In genomic region chr17:27451787-27452186, GRCm38 (mm10) we compare ENCODE assay signal across 11 mouse cellular contexts.
DNase-seq lines count a peak whose midpoint lies in the region; ATAC-seq and TF ChIP-seq lines count a peak whose summit lies in the region.
"Had no signal": no experiment of that assay in that cellular context is flagged by ENCODE, and none has a peak within 500 bp of the region (broad histone marks: within the 10 kb centered on the region; RNA-seq: fewer than 3 reads in every experiment).

No protein-coding gene starts in this region.

- WGBS in heart, postnatal 0 days, result 18% methylated on average over 9 of the region's 9 CpGs
- 26% methylated on average over 9 of the region's 9 CpGs for WGBS in kidney, embryonic 15.5 days

- no peaks in the 10 kb centered on the region for H3K36me3 ChIP-seq in heart, postnatal 0 days (replicated peaks; ENCODE audit: control insufficient read depth, insufficient read depth, low read length)
- H3K36me3 ChIP-seq in kidney, embryonic 15.5 days, result no peaks in the 10 kb centered on the region
- H3K36me3 ChIP-seq: heart, embryonic 12.5 days; neural tube, embryonic 13.5 days; stomach, embryonic 15.5 days had no signal

- ATAC-seq in heart, postnatal 0 days (ENCODE audit: insufficient read depth, low read depth), result no peak
- no peak for ATAC-seq in kidney, embryonic 15.5 days (replicated peaks; ENCODE audit: low FRiP score)

- H3K4me2 ChIP-seq in heart, postnatal 0 days (ENCODE audit: low read depth, low read length), result no peak overlapping the region
- no peak overlapping the region for H3K4me2 ChIP-seq in kidney, embryonic 15.5 days
- H3K4me2 ChIP-seq: heart, embryonic 12.5 days; neural tube, embryonic 13.5 days; stomach, embryonic 15.5 days had no signal

- H3K4me1 ChIP-seq in heart, postnatal 0 days (ENCODE audit: control insufficient read depth, insufficient read depth), result no peaks in the 10 kb centered on the region
- H3K4me1 ChIP-seq in kidney, embryonic 15.5 days, result no peaks in the 10 kb centered on the region
- H3K4me1 ChIP-seq: heart, embryonic 12.5 days; stomach, embryonic 15.5 days had no signal

- peaks cover 8% of the 10 kb centered on the region; the same call in 1 of the 2 replicates for H3K27me3 ChIP-seq in heart, postnatal 0 days (ENCODE audit: control insufficient read depth, insufficient read depth, low read length)
- peaks cover 9% of the 10 kb centered on the region; the same call in 1 of the 2 replicates for H3K27me3 ChIP-seq in kidney, embryonic 15.5 days
- H3K27me3 ChIP-seq: neural tube, embryonic 13.5 days; stomach, embryonic 15.5 days had no signal

- no peak for DNase-seq in heart, postnatal 0 days (ENCODE audit: low spot score)
- DNase-seq in heart, postnatal 36 days, result no peak
- DNase-seq in A20 (ENCODE audit: low read depth, low spot score), result peak; percentile 57
- peak; percentile 61 for DNase-seq in WW6 (ENCODE audit: low read depth, low spot score)
- peak; percentile 18 for DNase-seq in induced T-regulatory cell, adult 2 months (ENCODE audit: low read depth)
- no peak for DNase-seq in adrenal gland, adult (ENCODE audit: inconsistent age in 2 of 2, low spot score in 1 of 2)
- no peak for DNase-seq in kidney, adult 8-10 months

- no peaks in the 10 kb centered on the region for H3K9me3 ChIP-seq in heart, postnatal 0 days (replicated peaks; ENCODE audit: control insufficient read depth, low read length)
- no peaks in the 10 kb centered on the region for H3K9me3 ChIP-seq in kidney, embryonic 15.5 days (replicated peaks)
- H3K9me3 ChIP-seq: heart, embryonic 12.5 days; neural tube, embryonic 13.5 days; stomach, embryonic 15.5 days had no signal

- TF ChIP-seq CTCF in heart, postnatal 0 days (IDR thresholded peaks at IDR 0.05; ENCODE audit: low read depth), result peak; percentile 23; the same call in 1 of the 2 replicates

- no peak for TF ChIP-seq EP300 in heart, postnatal 0 days (IDR thresholded peaks at IDR 0.05; ENCODE audit: low read depth)

- H3K27ac ChIP-seq in heart, postnatal 0 days (ENCODE audit: low read depth), result no peak overlapping the region
- no peak overlapping the region for H3K27ac ChIP-seq in kidney, embryonic 15.5 days
- H3K27ac ChIP-seq: neural tube, embryonic 13.5 days; stomach, embryonic 15.5 days had no signal

- no peak overlapping the region for H3K9ac ChIP-seq in heart, postnatal 0 days (replicated peaks; ENCODE audit: low read depth, low read length)
- H3K9ac ChIP-seq in kidney, embryonic 15.5 days, result no peak overlapping the region
- H3K9ac ChIP-seq: heart, embryonic 12.5 days; neural tube, embryonic 13.5 days; stomach, embryonic 15.5 days had no signal

- H3K4me3 ChIP-seq in heart, postnatal 0 days (ENCODE audit: low read depth, low read length), result no peak overlapping the region
- no peak overlapping the region for H3K4me3 ChIP-seq in kidney, embryonic 15.5 days (replicated peaks)
- H3K4me3 ChIP-seq: heart, embryonic 12.5 days; neural tube, embryonic 13.5 days; stomach, embryonic 15.5 days had no signal

- intact Hi-C loops in heart, postnatal 36 days (cut with DNase I), result no loop called here

Comparison
In these comparisons a context has a peak if more than half of its experiments do, and no peak if none do; other contexts are left out.
1. DNase-seq: peak in A20 (single experiment), WW6 (single experiment) and induced T-regulatory cell, adult 2 months (single experiment); none in heart, postnatal 0 days (single experiment), heart, postnatal 36 days (0 of 2), adrenal gland, adult (0 of 2) and kidney, adult 8-10 months (0 of 2).